ENCODE assay signal across 17 mouse cellular contexts in the genomic region with DNA sequence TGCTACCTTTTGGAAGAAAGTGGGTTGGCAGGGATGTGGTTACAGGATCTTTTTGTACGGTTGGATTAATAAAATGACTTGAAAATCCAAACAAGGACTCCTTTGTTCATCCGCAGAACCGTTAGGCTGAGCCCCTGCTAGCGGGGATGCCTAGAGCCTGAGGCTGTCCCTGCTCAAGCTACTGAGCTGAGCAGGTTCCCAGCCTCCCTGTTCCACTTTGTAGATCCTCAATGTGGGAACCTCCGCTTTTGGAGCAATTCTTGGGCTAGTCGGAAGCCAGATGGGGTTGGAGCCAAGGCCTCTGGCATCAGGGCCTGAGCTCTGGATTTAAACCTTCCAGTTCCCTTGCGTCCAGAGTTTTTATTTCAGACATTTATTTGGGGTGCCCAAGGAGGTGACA. TPM values are rescaled to one million over a fixed set of nuclear protein-coding genes. Genes with fewer than 3 reads are reported as not detected.
DNase-seq lines count a peak whose midpoint lies in the region; ATAC-seq and TF ChIP-seq lines count a peak whose summit lies in the region.
"Had no signal": no experiment of that assay in that cellular context is flagged by ENCODE, and none has a peak within 500 bp of the region (broad histone marks: within the 10 kb centered on the region; RNA-seq: fewer than 3 reads in every experiment).

No protein-coding gene starts in this region.

- no peak overlapping the region for H3ac ChIP-seq in myocyte (ENCODE audit: control insufficient read depth, insufficient read length)

- WGBS in neural tube, embryonic 15.5 days = 68% methylated on average over 7 of the region's 7 CpGs
- 54% methylated on average over 7 of the region's 7 CpGs for WGBS in forebrain, embryonic 13.5 days

- peaks cover 47% of the 10 kb centered on the region for H3K4me1 ChIP-seq in neural tube, embryonic 15.5 days
- peaks cover 49% of the 10 kb centered on the region for H3K4me1 ChIP-seq in forebrain, embryonic 13.5 days

- H3K79me2 ChIP-seq in myocyte (ENCODE audit: control insufficient read depth, insufficient read depth) = peaks cover 46% of the 10 kb centered on the region

- peak; percentile 39 for DNase-seq in gastrocnemius, postnatal 10 days
- DNase-seq in gastrocnemius, postnatal 25 days = no peak
- DNase-seq in neural tube, embryonic 10.5 days (ENCODE audit: extremely low spot score, low spot score) = no peak
- DNase-seq in lung, postnatal 10 days = no peak
- DNase-seq in right cerebral cortex, postnatal 4 days = no peak
- DNase-seq: adrenal gland, adult 8-10 months; cerebellum, adult 9-11 months; kidney, adult 9 months; kidney, postnatal 4 days; thymus, adult 18-20 months had no signal

- no peak for TF ChIP-seq POLR2A in myocyte (IDR thresholded peaks at IDR 0.05; ENCODE audit: insufficient read length, low read depth)

- H3K9me3 ChIP-seq in neural tube, embryonic 15.5 days (replicated peaks) = no peaks in the 10 kb centered on the region
- no peaks in the 10 kb centered on the region for H3K9me3 ChIP-seq in forebrain, embryonic 13.5 days (replicated peaks)
- H3K9me3 ChIP-seq: G1E; megakaryocyte, embryonic 14.5 days had no signal

- no peak overlapping the region for H3K4me3 ChIP-seq in neural tube, embryonic 15.5 days (replicated peaks)
- no peak overlapping the region for H3K4me3 ChIP-seq in forebrain, embryonic 13.5 days
- H3K4me3 ChIP-seq in myocyte = no peak overlapping the region
- H3K4me3 ChIP-seq: left cerebral cortex, adult 2 months; megakaryocyte, embryonic 14.5 days had no signal

- H3K27me3 ChIP-seq in neural tube, embryonic 15.5 days (replicated peaks) = no peaks in the 10 kb centered on the region
- no peaks in the 10 kb centered on the region for H3K27me3 ChIP-seq in forebrain, embryonic 13.5 days
- H3K27me3 ChIP-seq in myocyte (ENCODE audit: control insufficient read depth, insufficient read depth, insufficient read length) = no peaks in the 10 kb centered on the region
- H3K27me3 ChIP-seq: megakaryocyte, embryonic 14.5 days had no signal

- H3K36me3 ChIP-seq in neural tube, embryonic 15.5 days = peaks cover 22% of the 10 kb centered on the region
- H3K36me3 ChIP-seq in forebrain, embryonic 13.5 days (ENCODE audit: poor library complexity, severe bottlenecking) = peaks cover 27% of the 10 kb centered on the region
- H3K36me3 ChIP-seq in myocyte (ENCODE audit: control insufficient read depth, insufficient read depth) = peaks cover 9% of the 10 kb centered on the region

- no peak overlapping the region for H3K9ac ChIP-seq in neural tube, embryonic 15.5 days (replicated peaks)
- H3K9ac ChIP-seq in forebrain, embryonic 13.5 days = no peak overlapping the region

- peak overlapping the region; percentile 4; the same call in 1 of the 2 replicates for H3K27ac ChIP-seq in neural tube, embryonic 15.5 days (replicated peaks)
- peak overlapping the region; percentile 63 for H3K27ac ChIP-seq in forebrain, embryonic 13.5 days
- H3K27ac ChIP-seq: left cerebral cortex, adult 2 months had no signal

- ATAC-seq in neural tube, embryonic 15.5 days (ENCODE audit: low FRiP score) = no peak
- ATAC-seq in forebrain, embryonic 13.5 days = no peak

- H3K4me2 ChIP-seq in neural tube, embryonic 15.5 days = no peak overlapping the region
- no peak overlapping the region for H3K4me2 ChIP-seq in forebrain, embryonic 13.5 days
- H3K4me2 ChIP-seq in myocyte (ENCODE audit: low read depth) = peak overlapping the region; percentile 49
- H3K4me2 ChIP-seq: liver, embryonic 11.5 days had no signal

TF ChIP-seq in myocyte, 11 proteins besides CTCF, POLR2A, EP300 and RAD21:
- TF ChIP-seq CEBPB (IDR thresholded peaks at IDR 0.05; ENCODE audit: insufficient read depth, poor library complexity, severe bottlenecking) (no peak), SRF (IDR thresholded peaks at IDR 0.05; ENCODE audit: control insufficient read depth, insufficient read length, low read depth) (no peak), POLR2AphosphoS2 (IDR thresholded peaks at IDR 0.05; ENCODE audit: insufficient read length, low read depth) (no peak), MYOD1 (IDR thresholded peaks at IDR 0.05; ENCODE audit: control insufficient read depth in 1 of 3, insufficient read length in 2 of 3, low read depth in 2 of 3) (no peak)

RNA-seq across cellular contexts. Expression of a gene that starts 1.5 kb away (rescaled TPM):
- 100 to 1,000 TPM; 155 to 167 TPM for total RNA-seq in gastrocnemius, postnatal 10 days (2021)
- 100 to 1,000 TPM; 179 to 196 TPM for total RNA-seq in gastrocnemius, postnatal 25 days (2021)
- polyA plus RNA-seq in neural tube, embryonic 15.5 days (2015; fragmentation: Nextera tagmentation; extraction: Ambion mirVana) = 16.1 and 23.2 TPM in 2 replicates
- polyA plus RNA-seq in forebrain, embryonic 13.5 days (2015; fragmentation: Nextera tagmentation; extraction: Ambion mirVana) = 10.2 TPM in 2 replicates
- 159 TPM for polyA plus RNA-seq in myocyte (2012; fragmentation: generic; extraction: Trizol)

RNA-seq across cellular contexts. Expression of a gene that starts 5.0 kb away (rescaled TPM):
- total RNA-seq in gastrocnemius, postnatal 10 days (2021) = 10 to 100 TPM; 15.9 to 22.2 TPM
- 10 to 100 TPM in 1 of 2 experiments, 1 to 10 TPM in 1; 9.2 to 11.1 TPM for total RNA-seq in gastrocnemius, postnatal 25 days (2021)
- polyA plus RNA-seq in neural tube, embryonic 15.5 days (2015; fragmentation: Nextera tagmentation; extraction: Ambion mirVana) = 38.8 and 41.1 TPM in 2 replicates
- polyA plus RNA-seq in forebrain, embryonic 13.5 days (2015; fragmentation: Nextera tagmentation; extraction: Ambion mirVana) = 30.4 and 32.4 TPM in 2 replicates
- polyA plus RNA-seq in myocyte (2012; fragmentation: generic; extraction: Trizol) = 58.5 TPM

RNA-seq across cellular contexts. Expression of a gene that starts 16.8 kb away (rescaled TPM):
- 10 to 100 TPM; 50.0 to 57.8 TPM for total RNA-seq in gastrocnemius, postnatal 10 days (2021)
- 10 to 100 TPM; 21.1 to 23.8 TPM for total RNA-seq in gastrocnemius, postnatal 25 days (2021)
- polyA plus RNA-seq in neural tube, embryonic 15.5 days (2015; fragmentation: Nextera tagmentation; extraction: Ambion mirVana) = 22.0 and 35.3 TPM in 2 replicates
- 15.9 and 16.7 TPM in 2 replicates for polyA plus RNA-seq in forebrain, embryonic 13.5 days (2015; fragmentation: Nextera tagmentation; extraction: Ambion mirVana)
- polyA plus RNA-seq in myocyte (2012; fragmentation: generic; extraction: Trizol) = 95.5 TPM

RNA-seq across cellular contexts. Expression of a gene that starts 16.9 kb away (rescaled TPM):
- 10 to 100 TPM; 19.7 to 22.3 TPM for total RNA-seq in gastrocnemius, postnatal 10 days (2021)
- 1 to 10 TPM; 3.1 to 3.4 TPM for total RNA-seq in gastrocnemius, postnatal 25 days (2021)
- polyA plus RNA-seq in neural tube, embryonic 15.5 days (2015; fragmentation: Nextera tagmentation; extraction: Ambion mirVana) = 79.3 and 153 TPM in 2 replicates
- polyA plus RNA-seq in forebrain, embryonic 13.5 days (2015; fragmentation: Nextera tagmentation; extraction: Ambion mirVana) = 352 TPM in 2 replicates
- polyA plus RNA-seq in myocyte (2012; fragmentation: generic; extraction: Trizol) = 113 TPM

RNA-seq across cellular contexts. Expression of a gene that starts 19.3 kb away (rescaled TPM):
- 1 to 10 TPM; 9.8 to 9.9 TPM for total RNA-seq in gastrocnemius, postnatal 10 days (2021)
- total RNA-seq in gastrocnemius, postnatal 25 days (2021) = 1 to 10 TPM; 5.3 to 7.4 TPM
- 123 and 142 TPM in 2 replicates for polyA plus RNA-seq in neural tube, embryonic 15.5 days (2015; fragmentation: Nextera tagmentation; extraction: Ambion mirVana)
- polyA plus RNA-seq in forebrain, embryonic 13.5 days (2015; fragmentation: Nextera tagmentation; extraction: Ambion mirVana) = 73.3 and 75.0 TPM in 2 replicates
- 67.9 TPM for polyA plus RNA-seq in myocyte (2012; fragmentation: generic; extraction: Trizol)
